Mouse (Mus musculus): ENCODE results near the gene Nt5dc2. TPM values are rescaled to one million over a fixed set of nuclear protein-coding genes. Genes with fewer than 3 reads are reported as not detected.
A peak's percentile ranks its signal among the peaks of the same experiment; 100 is the strongest.

The Nt5dc2 gene
- total RNA-seq (2012; rRNA removed) = 151 and 155 TPM in 2 replicates

DNA sequence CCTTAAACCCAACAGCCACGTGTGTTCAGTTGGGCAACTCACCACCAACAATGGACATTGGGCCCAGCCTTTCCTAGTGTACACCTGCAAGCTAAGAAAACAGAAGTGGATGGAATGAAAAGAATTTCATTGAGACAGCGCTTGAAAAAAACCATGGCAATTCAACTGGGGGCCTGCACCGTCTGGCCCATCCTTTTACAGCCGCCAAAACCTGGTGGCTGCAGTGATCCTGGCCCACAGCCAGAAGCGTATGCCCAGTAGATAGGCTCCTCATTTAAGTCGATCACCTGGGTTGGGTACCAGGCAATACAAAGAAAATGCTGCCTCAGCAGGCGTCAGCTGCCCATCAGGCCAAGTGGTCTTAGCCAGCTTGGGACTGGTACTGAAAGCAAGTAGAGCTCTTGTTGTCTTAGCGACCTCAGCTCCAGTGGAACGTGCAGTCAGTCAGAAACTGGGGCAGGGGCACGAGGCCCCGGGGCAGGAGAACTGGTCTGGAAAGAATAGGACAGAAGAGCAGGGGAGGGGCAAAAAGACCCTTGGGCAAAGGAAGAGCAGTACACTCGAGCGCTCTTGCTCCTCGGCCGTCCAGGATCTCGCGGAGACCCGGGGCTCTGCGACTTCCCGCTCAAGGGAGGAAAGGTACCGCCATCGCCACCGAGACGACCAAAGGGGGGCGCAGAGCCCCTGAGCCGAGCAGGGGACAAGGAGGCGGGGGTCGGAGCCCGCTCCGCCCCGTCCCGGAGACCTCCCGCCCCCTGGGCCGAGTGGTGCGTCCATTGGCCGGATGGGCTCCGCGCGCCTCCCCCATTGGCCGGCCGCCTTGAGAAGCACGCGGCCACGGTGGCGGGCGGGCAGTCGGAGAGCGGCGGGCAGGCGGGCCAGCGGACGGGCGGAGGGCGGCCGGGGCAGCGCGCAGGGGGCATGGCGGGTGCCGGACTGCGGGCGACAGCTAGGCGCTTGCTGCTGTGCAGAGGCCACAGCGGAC lies at the start of gene Nt5dc2:
Gene Nt5dc2, plus strand, starts transcription at position 818 of the 985 bp plus-strand sequence.
- Histone ChIP-seq H3K36me3 (ENCODE audit: control insufficient read depth, insufficient read depth, low read length, poor library complexity, severe bottlenecking) (peaks cover 12% of the 10 kb centered on the region), H3K9me3 (ENCODE audit: control insufficient read depth, insufficient read depth, low read depth, low read length) (no peaks in the 10 kb centered on the region), H3K9ac (ENCODE audit: insufficient read depth, low read depth, low read length, poor library complexity, severe bottlenecking) (peak within 1 kb of the TSS; percentile 85), H3K4me1 (ENCODE audit: control insufficient read depth in 2 of 2, insufficient read depth in 2 of 2, low read length in 2 of 2, poor library complexity in 1 of 2) (peaks cover 5 to 16% of the 10 kb centered on the region in 2 experiments; a peak in 3 of 4 replicates), H3K4me3 (ENCODE audit: insufficient read depth in 1 of 2, low read depth in 1 of 2, low read length in 2 of 2, poor library complexity in 1 of 2, severe bottlenecking in 1 of 2) (peak within 1 kb of the TSS; percentile 89 to 93), H3K27ac (ENCODE audit: insufficient read depth, low read depth, low read length, poor library complexity, severe bottlenecking) (peak within 1 kb of the TSS; percentile 2; the same call in 1 of the 2 replicates)
- DNase-seq (ENCODE audit: low read depth, low spot score) = peak; percentile 71
- in situ Hi-C loops (cut with MboI; ENCODE audit: low sequenced_read_pairs in 2 of 2, unreplicated experiment in 2 of 2) = no loop called here
- TF ChIP-seq HCFC1 (IDR thresholded peaks at IDR 0.05; ENCODE audit: borderline replicate concordance, insufficient read depth, low read length) (no peak; the same call in 1 of the 2 replicates), ZNF384 (IDR thresholded peaks at IDR 0.05; ENCODE audit: low read depth, low read length) (no peak), MAFK (IDR thresholded peaks at IDR 0.05; ENCODE audit: insufficient read depth, low read depth, low read length) (peak; percentile 96), CHD2 (IDR thresholded peaks at IDR 0.05; ENCODE audit: low read depth, low read length) (no peak)

DNA sequence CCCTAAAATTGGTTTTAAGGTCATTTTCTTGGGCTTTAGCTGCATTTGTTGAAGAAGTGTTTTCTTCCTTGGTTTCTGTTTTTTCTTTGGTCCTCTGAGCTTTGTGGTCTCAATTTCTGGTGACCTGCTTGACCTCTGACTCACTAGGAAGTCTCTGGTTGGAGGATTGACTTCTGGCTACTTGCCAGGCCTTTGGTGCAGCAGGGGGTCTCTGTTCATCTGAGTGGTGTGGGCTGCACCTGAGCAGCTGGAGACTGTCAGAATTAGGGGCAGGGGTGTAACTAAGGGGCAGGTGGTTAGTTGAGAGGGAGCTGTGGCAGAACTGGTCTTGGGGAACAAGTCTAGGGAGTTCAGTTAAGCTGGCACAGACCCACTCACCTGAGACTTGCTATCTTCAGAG lies 49.7 kb upstream of the Nt5dc2 start:
- TF ChIP-seq ZNF384 (IDR thresholded peaks at IDR 0.05; ENCODE audit: low read depth, low read length) (no peak), HCFC1 (IDR thresholded peaks at IDR 0.05; ENCODE audit: borderline replicate concordance, insufficient read depth, low read length) (no peak), MAFK (IDR thresholded peaks at IDR 0.05; ENCODE audit: insufficient read depth, low read depth, low read length) (no peak), CHD2 (IDR thresholded peaks at IDR 0.05; ENCODE audit: low read depth, low read length) (no peak), ZC3H11A (IDR thresholded peaks at IDR 0.05; ENCODE audit: borderline replicate concordance, low read depth, low read length) (no peak)
- in situ Hi-C loops (cut with MboI; ENCODE audit: low sequenced_read_pairs in 2 of 2, unreplicated experiment in 2 of 2) = no loop called here

DNA sequence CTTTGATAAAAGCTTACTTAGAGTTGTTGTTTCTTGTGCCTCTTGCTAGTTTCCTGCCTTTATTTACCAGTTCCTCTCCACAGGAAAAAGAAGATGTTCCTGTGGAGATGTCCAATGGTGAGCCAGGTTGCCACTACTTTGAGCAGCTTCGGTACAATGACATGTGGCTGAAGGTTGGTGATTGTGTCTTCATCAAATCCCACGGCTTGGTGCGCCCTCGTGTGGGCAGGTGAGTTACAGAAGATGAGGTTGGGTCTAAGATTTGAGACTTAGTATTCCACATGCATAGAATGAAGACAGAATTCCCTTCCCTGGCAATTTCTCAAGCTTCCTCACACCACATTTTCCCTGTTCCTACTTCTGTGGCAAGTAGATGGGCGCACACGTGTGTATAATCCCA lies 43.4 kb upstream of the Nt5dc2 start:
- no peak overlapping the region for H3K9ac ChIP-seq (ENCODE audit: insufficient read depth, low read depth, low read length, poor library complexity, severe bottlenecking)
- H3K4me3 ChIP-seq (ENCODE audit: insufficient read depth in 1 of 2, low read depth in 1 of 2, low read length in 2 of 2, poor library complexity in 1 of 2, severe bottlenecking in 1 of 2) = no peak overlapping the region
- DNase-seq (ENCODE audit: low read depth, low spot score) = peak; percentile 50
- H3K4me1 ChIP-seq (ENCODE audit: control insufficient read depth in 2 of 2, insufficient read depth in 2 of 2, low read length in 2 of 2, poor library complexity in 1 of 2) = no peaks in the 10 kb centered on the region
- H3K27ac ChIP-seq (ENCODE audit: insufficient read depth, low read depth, low read length, poor library complexity, severe bottlenecking) = no peak overlapping the region
- H3K36me3 ChIP-seq (ENCODE audit: control insufficient read depth, insufficient read depth, low read length, poor library complexity, severe bottlenecking) = peaks cover 4% of the 10 kb centered on the region; the same call in 1 of the 2 replicates
- TF ChIP-seq HCFC1 (IDR thresholded peaks at IDR 0.05; ENCODE audit: borderline replicate concordance, insufficient read depth, low read length) (no peak), MAFK (IDR thresholded peaks at IDR 0.05; ENCODE audit: insufficient read depth, low read depth, low read length) (no peak), ZC3H11A (IDR thresholded peaks at IDR 0.05; ENCODE audit: borderline replicate concordance, low read depth, low read length) (no peak), CHD2 (IDR thresholded peaks at IDR 0.05; ENCODE audit: low read depth, low read length) (no peak), ZNF384 (IDR thresholded peaks at IDR 0.05; ENCODE audit: low read depth, low read length) (no peak)
- in situ Hi-C loops (cut with MboI; ENCODE audit: low sequenced_read_pairs in 2 of 2, unreplicated experiment in 2 of 2) = no loop called here
- no peaks in the 10 kb centered on the region for H3K9me3 ChIP-seq (ENCODE audit: control insufficient read depth, insufficient read depth, low read depth, low read length)

More for the DNA sequence above, 49.7 kb upstream of the Nt5dc2 start:
- H3K9ac ChIP-seq (ENCODE audit: insufficient read depth, low read depth, low read length, poor library complexity, severe bottlenecking) = no peak overlapping the region
- H3K9me3 ChIP-seq (ENCODE audit: control insufficient read depth, insufficient read depth, low read depth, low read length) = no peaks in the 10 kb centered on the region
- H3K36me3 ChIP-seq (ENCODE audit: control insufficient read depth, insufficient read depth, low read length, poor library complexity, severe bottlenecking) = peaks cover 3% of the 10 kb centered on the region; the same call in 1 of the 2 replicates
- no peak overlapping the region for H3K4me3 ChIP-seq (ENCODE audit: insufficient read depth in 1 of 2, low read depth in 1 of 2, low read length in 2 of 2, poor library complexity in 1 of 2, severe bottlenecking in 1 of 2)
- H3K4me1 ChIP-seq (ENCODE audit: control insufficient read depth in 2 of 2, insufficient read depth in 2 of 2, low read length in 2 of 2, poor library complexity in 1 of 2) = peaks cover 2% of the 10 kb centered on the region in 2 experiments; a peak in 2 of 4 replicates
- DNase-seq (ENCODE audit: low read depth, low spot score) = peak; percentile 30
- H3K27ac ChIP-seq (ENCODE audit: insufficient read depth, low read depth, low read length, poor library complexity, severe bottlenecking) = no peak overlapping the region

DNA sequence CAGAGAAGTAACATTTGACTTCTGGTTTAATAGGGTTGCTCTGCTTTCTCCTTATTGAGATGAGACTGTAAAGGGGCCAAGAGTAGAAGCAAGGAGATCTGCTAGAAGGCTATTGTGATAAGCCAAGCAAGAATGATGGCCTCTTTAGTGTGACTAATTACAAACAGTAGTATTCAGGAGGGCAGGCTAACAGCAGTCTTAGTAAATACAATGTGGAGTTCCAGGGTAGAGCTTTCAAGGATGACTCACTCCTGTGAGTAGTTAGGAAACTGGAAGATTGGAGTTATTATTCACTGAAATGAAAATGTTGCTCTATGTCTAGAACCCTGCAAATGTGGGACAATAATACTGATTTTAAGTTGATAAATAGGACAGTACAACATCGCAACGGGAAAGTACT lies 42.3 kb upstream of the Nt5dc2 start:
- Histone ChIP-seq H3K27ac (ENCODE audit: insufficient read depth, low read depth, low read length, poor library complexity, severe bottlenecking) (no peak overlapping the region), H3K4me1 (ENCODE audit: control insufficient read depth in 2 of 2, insufficient read depth in 2 of 2, low read length in 2 of 2, poor library complexity in 1 of 2) (no peaks in the 10 kb centered on the region), H3K9me3 (ENCODE audit: control insufficient read depth, insufficient read depth, low read depth, low read length) (no peaks in the 10 kb centered on the region), H3K9ac (ENCODE audit: insufficient read depth, low read depth, low read length, poor library complexity, severe bottlenecking) (no peak overlapping the region), H3K36me3 (ENCODE audit: control insufficient read depth, insufficient read depth, low read length, poor library complexity, severe bottlenecking) (peaks cover 2% of the 10 kb centered on the region; the same call in 1 of the 2 replicates), H3K4me3 (ENCODE audit: insufficient read depth in 1 of 2, low read depth in 1 of 2, low read length in 2 of 2, poor library complexity in 1 of 2, severe bottlenecking in 1 of 2) (no peak overlapping the region)
- no peak for TF ChIP-seq ZNF384 (IDR thresholded peaks at IDR 0.05; ENCODE audit: low read depth, low read length)
- no peak for TF ChIP-seq MAFK (IDR thresholded peaks at IDR 0.05; ENCODE audit: insufficient read depth, low read depth, low read length)
- TF ChIP-seq CHD2 (IDR thresholded peaks at IDR 0.05; ENCODE audit: low read depth, low read length) = no peak
- TF ChIP-seq HCFC1 (IDR thresholded peaks at IDR 0.05; ENCODE audit: borderline replicate concordance, insufficient read depth, low read length) = no peak
- TF ChIP-seq ZC3H11A (IDR thresholded peaks at IDR 0.05; ENCODE audit: borderline replicate concordance, low read depth, low read length) = no peak
- in situ Hi-C loops (cut with MboI; ENCODE audit: low sequenced_read_pairs in 2 of 2, unreplicated experiment in 2 of 2) = no loop called here
- no peak for DNase-seq (ENCODE audit: low read depth, low spot score)
